Mouse (Mus musculus): ENCODE measurements around the gene Itch. TPM values are rescaled to one million over a fixed set of nuclear protein-coding genes. Genes with fewer than 3 reads are reported as not detected.
A peak's percentile ranks its signal among the peaks of the same experiment; 100 is the strongest.

The Itch gene
- polyA plus RNA-seq, 1 experiment from 2014 or later, result 24.9 TPM

DNA sequence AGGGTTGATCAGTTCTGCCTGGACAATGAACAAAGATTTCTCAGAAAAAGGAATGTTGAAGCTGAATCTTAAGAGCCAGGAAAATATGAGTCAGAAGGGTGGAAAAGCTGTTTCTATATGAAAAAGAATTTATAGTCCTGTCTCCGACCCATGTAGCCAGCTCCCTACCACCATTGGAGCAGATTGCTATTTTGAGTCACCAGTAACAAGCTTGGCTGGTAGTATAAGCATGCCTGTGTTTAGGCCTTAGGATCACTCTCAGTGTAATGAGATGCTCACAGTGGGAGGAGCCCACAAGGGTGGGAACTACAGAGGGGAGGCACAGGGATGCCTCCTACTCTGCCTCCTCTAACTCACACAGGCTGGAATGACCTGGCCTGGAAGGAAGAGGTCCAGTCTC, 114.9 kb downstream of the Itch start:
- Histone ChIP-seq H3K4me2 (replicated peaks; ENCODE audit: low read depth, low read length) (no peak overlapping the region), H3K9me3 (ENCODE audit: low read length) (no peaks in the 10 kb centered on the region), H3K27ac (ENCODE audit: low read length) (no peak overlapping the region), H3K4me1 (ENCODE audit: insufficient read depth, low read depth, low read length) (no peaks in the 10 kb centered on the region), H3K27me3 (replicated peaks; ENCODE audit: insufficient read depth, low read length) (no peaks in the 10 kb centered on the region), H3K36me3 (ENCODE audit: insufficient read depth, low read length) (peaks cover 43% of the 10 kb centered on the region), H3K9ac (replicated peaks; ENCODE audit: low read depth) (no peak overlapping the region), H3K4me3 (ENCODE audit: low read depth, low read length) (no peak overlapping the region)
- TF ChIP-seq CTCF (IDR thresholded peaks at IDR 0.05), result no peak
- no peak for TF ChIP-seq EP300 (IDR thresholded peaks at IDR 0.05)
- 90% methylated on average over 1 of the region's 1 CpGs for WGBS
- DNase-seq (ENCODE audit: low spot score) (no peak), ATAC-seq (peak; percentile 28; the same call in 1 of the 2 replicates)

- no peak overlapping the region for H3K27ac ChIP-seq (ENCODE audit: low read length)
- H3K36me3 ChIP-seq (ENCODE audit: insufficient read depth, low read length), result peaks cover 42% of the 10 kb centered on the region
- H3K4me1 ChIP-seq (ENCODE audit: insufficient read depth, low read depth, low read length), result no peaks in the 10 kb centered on the region
- ATAC-seq (no peak), DNase-seq (ENCODE audit: low spot score) (no peak)
- H3K4me2 ChIP-seq (replicated peaks; ENCODE audit: low read depth, low read length), result no peak overlapping the region
- H3K9ac ChIP-seq (replicated peaks; ENCODE audit: low read depth), result no peak overlapping the region
- WGBS, result 85% methylated on average over 2 of the region's 2 CpGs
- no peak overlapping the region for H3K4me3 ChIP-seq (ENCODE audit: low read depth, low read length)
- no peaks in the 10 kb centered on the region for H3K9me3 ChIP-seq (ENCODE audit: low read length)
- H3K27me3 ChIP-seq (replicated peaks; ENCODE audit: insufficient read depth, low read length), result no peaks in the 10 kb centered on the region
- peak; percentile 36 for TF ChIP-seq CTCF (IDR thresholded peaks at IDR 0.05)
- TF ChIP-seq EP300 (IDR thresholded peaks at IDR 0.05), result no peak
These were observed 115.4 kb downstream of the Itch start for GRCm38 (mm10) chr2:155248718-155249117.

DNA sequence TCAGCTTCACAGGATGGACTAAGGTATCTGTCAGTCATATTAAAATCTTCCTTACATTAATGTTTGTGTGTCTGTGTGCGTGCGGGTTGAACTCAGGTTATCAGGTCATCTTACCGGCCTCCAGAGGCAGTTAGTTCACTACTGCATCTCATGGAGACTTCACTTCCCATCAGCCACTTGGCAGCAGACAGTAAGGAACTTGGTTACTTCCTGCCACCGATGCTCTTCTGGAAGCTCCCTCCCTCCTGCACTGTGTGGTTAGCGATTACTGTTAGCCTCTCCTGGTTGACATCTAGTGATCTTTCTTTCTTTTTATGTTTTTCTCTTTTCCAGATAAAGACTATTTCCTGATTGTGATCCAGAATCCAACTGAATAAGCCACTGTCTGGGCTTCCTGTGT, 116.3 kb downstream of the Itch start:
- Histone ChIP-seq H3K4me2 (replicated peaks; ENCODE audit: low read depth, low read length) (no peak overlapping the region), H3K36me3 (ENCODE audit: insufficient read depth, low read length) (peaks cover 35% of the 10 kb centered on the region), H3K27me3 (replicated peaks; ENCODE audit: insufficient read depth, low read length) (no peaks in the 10 kb centered on the region), H3K9ac (replicated peaks; ENCODE audit: low read depth) (no peak overlapping the region), H3K4me1 (ENCODE audit: insufficient read depth, low read depth, low read length) (no peaks in the 10 kb centered on the region), H3K27ac (ENCODE audit: low read length) (no peak overlapping the region), H3K4me3 (ENCODE audit: low read depth, low read length) (no peak overlapping the region), H3K9me3 (ENCODE audit: low read length) (no peaks in the 10 kb centered on the region)
- DNase-seq (ENCODE audit: low spot score) (no peak), ATAC-seq (no peak)
- 90% methylated on average over 5 of the region's 5 CpGs for WGBS
- TF ChIP-seq EP300 (IDR thresholded peaks at IDR 0.05) (no peak), CTCF (IDR thresholded peaks at IDR 0.05) (no peak)

- H3K4me3 ChIP-seq (ENCODE audit: low read depth, low read length), result no peak overlapping the region
- DNase-seq (ENCODE audit: low spot score) (no peak), ATAC-seq (no peak)
- H3K9me3 ChIP-seq (ENCODE audit: low read length), result no peaks in the 10 kb centered on the region
- TF ChIP-seq EP300 (IDR thresholded peaks at IDR 0.05) (no peak), CTCF (IDR thresholded peaks at IDR 0.05) (no peak)
- no peak overlapping the region for H3K9ac ChIP-seq (replicated peaks; ENCODE audit: low read depth)
- H3K27ac ChIP-seq (ENCODE audit: low read length), result no peak overlapping the region
- no peaks in the 10 kb centered on the region for H3K4me1 ChIP-seq (ENCODE audit: insufficient read depth, low read depth, low read length)
- H3K4me2 ChIP-seq (replicated peaks; ENCODE audit: low read depth, low read length), result no peak overlapping the region
- 88% methylated on average over 6 of the region's 6 CpGs for whole genome bisulfite sequencing
- no peaks in the 10 kb centered on the region for H3K36me3 ChIP-seq (ENCODE audit: insufficient read depth, low read length)
- no peaks in the 10 kb centered on the region for H3K27me3 ChIP-seq (replicated peaks; ENCODE audit: insufficient read depth, low read length)
These were observed 132.2 kb downstream of the Itch start for GRCm38 (mm10) chr2:155265526-155265925.

DNA sequence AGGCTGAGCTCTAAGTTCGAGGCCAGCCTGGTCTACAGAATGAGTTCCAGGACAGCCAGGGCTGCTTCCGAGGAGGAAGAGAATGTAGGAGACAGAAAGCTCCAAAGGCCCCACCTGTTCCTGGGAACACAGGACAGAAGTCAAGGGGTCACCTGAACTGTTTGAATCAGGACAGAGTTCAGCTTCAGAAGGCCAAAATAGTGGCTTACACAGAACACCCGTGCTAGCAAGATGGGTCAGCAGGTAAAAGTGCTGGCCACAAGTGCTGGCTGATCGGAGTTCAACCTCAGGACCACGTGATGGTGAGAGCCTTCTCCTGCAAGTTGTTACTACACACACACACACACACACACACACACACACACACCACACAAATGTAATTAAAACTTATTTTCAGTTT, 133.6 kb downstream of the Itch start:
- Histone ChIP-seq H3K9me3 (ENCODE audit: low read length) (no peaks in the 10 kb centered on the region), H3K4me2 (replicated peaks; ENCODE audit: low read depth, low read length) (no peak overlapping the region), H3K36me3 (ENCODE audit: insufficient read depth, low read length) (no peaks in the 10 kb centered on the region), H3K4me3 (ENCODE audit: low read depth, low read length) (no peak overlapping the region), H3K27me3 (replicated peaks; ENCODE audit: insufficient read depth, low read length) (no peaks in the 10 kb centered on the region), H3K4me1 (ENCODE audit: insufficient read depth, low read depth, low read length) (no peaks in the 10 kb centered on the region), H3K9ac (replicated peaks; ENCODE audit: low read depth) (no peak overlapping the region), H3K27ac (ENCODE audit: low read length) (no peak overlapping the region)
- TF ChIP-seq EP300 (IDR thresholded peaks at IDR 0.05), result no peak
- no peak for TF ChIP-seq CTCF (IDR thresholded peaks at IDR 0.05)
- no peak for DNase-seq (ENCODE audit: low spot score)
- 82% methylated on average over 5 of the region's 5 CpGs for WGBS
- no peak for ATAC-seq

DNA sequence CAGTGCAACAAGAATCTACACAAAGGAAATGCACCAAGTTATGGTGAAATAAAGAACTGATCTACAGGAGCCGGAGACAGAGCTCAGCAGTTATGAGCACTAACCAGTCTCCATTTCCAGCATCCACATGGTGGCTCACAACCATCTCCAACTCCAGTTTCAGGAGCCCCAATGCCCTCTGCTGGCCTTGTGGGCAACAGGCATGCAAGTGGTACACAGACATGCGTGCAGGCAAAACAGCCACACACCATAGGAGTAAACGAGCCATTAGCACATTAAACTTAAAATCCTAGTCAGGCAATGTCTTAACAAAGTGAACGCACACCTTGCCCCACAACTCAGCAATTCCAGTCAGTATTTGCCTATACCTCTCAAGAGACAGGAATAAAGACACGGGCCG, 138.6 kb downstream of the Itch start:
- DNase-seq (ENCODE audit: low spot score) (peak; percentile 21), ATAC-seq (no peak)
- no peak overlapping the region for H3K27ac ChIP-seq (ENCODE audit: low read length)

More for the DNA sequence above, 138.6 kb downstream of the Itch start:
- H3K27me3 ChIP-seq (replicated peaks; ENCODE audit: insufficient read depth, low read length), result no peaks in the 10 kb centered on the region
- peaks cover 5% of the 10 kb centered on the region; the same call in 1 of the 2 replicates for H3K4me1 ChIP-seq (ENCODE audit: insufficient read depth, low read depth, low read length)
- H3K36me3 ChIP-seq (ENCODE audit: insufficient read depth, low read length), result no peaks in the 10 kb centered on the region
- no peak overlapping the region for H3K4me2 ChIP-seq (replicated peaks; ENCODE audit: low read depth, low read length)
- H3K9ac ChIP-seq (replicated peaks; ENCODE audit: low read depth), result no peak overlapping the region
- WGBS, result 85% methylated on average over 6 of the region's 6 CpGs
- H3K4me3 ChIP-seq (ENCODE audit: low read depth, low read length), result no peak overlapping the region
- H3K9me3 ChIP-seq (ENCODE audit: low read length), result no peaks in the 10 kb centered on the region
- TF ChIP-seq EP300 (IDR thresholded peaks at IDR 0.05) (no peak), CTCF (IDR thresholded peaks at IDR 0.05) (peak; percentile 64)
